Mouse (Mus musculus): ENCODE data around the gene Fbxw20. TPM values are rescaled to one million over a fixed set of nuclear protein-coding genes. Genes with fewer than 3 reads are reported as not detected.
"Not testable (repeated sequence)": the region's sequence is repeated elsewhere in the genome, so short reads cannot be mapped to it uniquely, and the experiment has no call there.

The Fbxw20 gene
- polyA plus RNA-seq (2015; fragmentation: Nextera tagmentation; extraction: Ambion mirVana), result not detected in 2 replicates

DNA sequence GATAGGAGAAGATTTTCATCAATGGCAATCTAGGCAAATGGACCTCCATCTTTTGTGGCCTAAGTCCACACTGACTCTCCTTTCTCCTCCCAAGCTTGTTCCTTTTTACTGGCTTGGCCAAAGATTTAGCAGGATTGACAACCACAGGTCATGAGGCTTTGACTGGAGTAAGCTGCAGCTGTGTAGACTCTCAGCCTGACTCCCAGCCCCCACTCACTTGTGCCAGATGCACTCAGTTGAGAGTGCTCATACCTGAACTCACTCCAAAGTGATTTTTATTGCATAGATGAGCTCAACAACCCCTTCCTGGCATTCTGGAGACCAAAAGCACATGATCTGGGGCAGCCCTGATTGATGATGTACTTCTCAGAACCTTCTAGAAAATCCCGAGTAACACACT lies at the start of gene Fbxw20:
Gene Fbxw20 (minus strand): TSS at position 101 of the 400 bp plus-strand sequence.
- no peak within 1 kb of the TSS for H3K4me2 ChIP-seq
- H3K4me1 ChIP-seq (replicated peaks), result no peaks in the 10 kb centered on the region
- H3K27me3 ChIP-seq, result no peaks in the 10 kb centered on the region
- H3K9ac ChIP-seq, result no peak within 1 kb of the TSS
- no peaks in the 10 kb centered on the region for H3K36me3 ChIP-seq
- no peak for ATAC-seq (ENCODE audit: low FRiP score, low read depth)
- 93% methylated on average over 1 of the region's 1 CpGs for WGBS
- H3K9me3 ChIP-seq, result no peaks in the 10 kb centered on the region
- H3K4me3 ChIP-seq, result no peak within 1 kb of the TSS
- H3K27ac ChIP-seq (replicated peaks), result no peak within 1 kb of the TSS

DNA sequence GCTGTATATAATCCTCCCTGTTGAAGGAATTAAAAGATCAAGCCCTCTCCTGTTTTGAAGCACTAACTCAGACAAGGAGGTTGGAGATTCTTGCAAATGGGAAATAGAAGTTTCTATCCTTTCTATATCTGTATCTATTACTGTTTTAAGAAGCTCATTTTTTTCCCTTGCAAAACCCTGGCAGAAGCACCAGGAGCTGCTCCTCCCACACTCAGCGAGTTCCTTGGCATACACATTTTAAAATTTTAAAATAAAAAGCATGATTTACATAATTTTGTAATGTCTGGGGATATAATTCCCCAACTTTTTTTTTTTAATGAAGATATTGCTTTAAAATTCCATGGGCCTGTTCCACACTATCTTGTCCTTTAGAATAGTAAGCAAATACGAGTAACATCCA lies 28.5 kb upstream of the Fbxw20 start:
- H3K27ac ChIP-seq (replicated peaks), result no peak overlapping the region
- H3K4me3 ChIP-seq, result no peak overlapping the region
- no peaks in the 10 kb centered on the region for H3K36me3 ChIP-seq
- ATAC-seq (ENCODE audit: low FRiP score, low read depth), result no peak
- WGBS, result 80% methylated on average over 2 of the region's 2 CpGs
- no peaks in the 10 kb centered on the region for H3K4me1 ChIP-seq (replicated peaks)
- no peak overlapping the region for H3K4me2 ChIP-seq
- H3K9ac ChIP-seq, result no peak overlapping the region
- H3K9me3 ChIP-seq, result no peaks in the 10 kb centered on the region
- no peaks in the 10 kb centered on the region for H3K27me3 ChIP-seq

DNA sequence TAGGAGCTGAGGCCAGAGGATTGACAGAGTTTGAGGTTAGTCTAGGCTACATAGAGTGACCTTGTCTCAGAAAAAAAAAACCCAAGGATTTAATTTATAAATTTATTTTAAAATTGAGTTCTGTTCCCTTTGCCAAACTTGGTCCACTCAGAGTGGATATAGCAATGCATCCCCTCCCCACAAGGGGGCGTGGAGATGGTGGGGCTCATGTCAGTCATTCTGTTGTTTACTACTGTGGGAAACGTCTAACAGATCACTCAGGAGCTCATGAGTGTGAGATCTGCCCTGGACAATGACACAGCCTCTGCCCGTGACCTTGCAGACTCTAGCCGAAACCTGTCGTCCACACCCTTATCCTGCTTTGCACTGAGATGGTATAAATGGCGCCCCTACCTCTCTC lies 16.1 kb downstream of the Fbxw20 start:
- no peaks in the 10 kb centered on the region for H3K36me3 ChIP-seq
- no peak overlapping the region for H3K4me3 ChIP-seq
- H3K27ac ChIP-seq (replicated peaks), result no peak overlapping the region
- H3K27me3 ChIP-seq, result no peaks in the 10 kb centered on the region
- no peak for ATAC-seq (ENCODE audit: low FRiP score, low read depth)
- no peak overlapping the region for H3K4me2 ChIP-seq
- H3K9me3 ChIP-seq, result no peaks in the 10 kb centered on the region
- no peaks in the 10 kb centered on the region for H3K4me1 ChIP-seq (replicated peaks)
- H3K9ac ChIP-seq, result no peak overlapping the region
- 69% methylated on average over 6 of the region's 6 CpGs for WGBS

DNA sequence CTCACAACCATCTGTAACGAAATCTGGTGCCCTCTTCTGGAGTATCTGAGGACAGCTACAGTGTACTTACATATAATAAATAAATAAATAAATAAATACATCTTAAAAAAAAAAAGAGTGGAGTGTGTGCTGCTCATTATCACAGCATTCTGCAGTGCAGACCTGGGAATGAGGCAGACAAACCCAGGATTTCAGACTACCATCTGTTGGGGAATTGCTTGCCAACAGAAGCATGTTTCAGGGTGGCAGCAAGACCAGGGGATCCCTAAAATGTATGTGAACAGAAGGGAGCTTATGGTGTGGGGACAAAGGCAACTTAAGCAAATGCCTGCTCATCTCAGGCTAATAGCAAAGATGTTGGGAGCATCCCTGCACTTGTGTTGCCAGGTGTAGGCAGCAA lies 33.2 kb downstream of the Fbxw20 start:
- H3K4me3 ChIP-seq; H3K36me3 ChIP-seq; H3K27me3 ChIP-seq; ATAC-seq (ENCODE audit: low FRiP score, low read depth); H3K9ac ChIP-seq; H3K9me3 ChIP-seq; H3K27ac ChIP-seq (replicated peaks); H3K4me1 ChIP-seq (replicated peaks); H3K4me2 ChIP-seq: not testable (repeated sequence)
- 80% methylated on average over 1 of the region's 1 CpGs for WGBS

DNA sequence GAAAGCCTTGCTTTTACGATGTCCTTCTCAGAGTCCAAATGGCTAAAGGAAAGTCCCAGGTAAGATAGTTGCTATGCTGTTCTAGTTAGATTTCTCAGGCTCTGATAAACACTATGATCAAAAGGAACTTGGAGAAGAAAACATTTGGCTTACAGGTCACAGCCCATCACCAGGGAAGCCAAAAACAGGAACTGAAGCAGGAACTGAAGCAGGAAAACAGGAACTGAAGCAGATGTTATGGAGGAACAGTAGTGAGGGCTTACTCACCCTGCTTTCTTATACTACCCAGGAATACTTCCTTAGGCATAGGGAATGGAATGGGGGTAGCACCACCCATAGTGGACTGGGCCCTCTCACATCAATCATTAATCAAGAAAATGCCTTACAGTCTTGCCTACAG lies 34.2 kb downstream of the Fbxw20 start:
- ATAC-seq (ENCODE audit: low FRiP score, low read depth), result no peak
- WGBS, result 89% methylated on average over 1 of the region's 1 CpGs
- Histone ChIP-seq H3K4me2 (no peak overlapping the region), H3K36me3 (no peaks in the 10 kb centered on the region), H3K4me3 (no peak overlapping the region), H3K9ac (no peak overlapping the region), H3K4me1 (replicated peaks) (no peaks in the 10 kb centered on the region), H3K27me3 (no peaks in the 10 kb centered on the region), H3K9me3 (no peaks in the 10 kb centered on the region), H3K27ac (replicated peaks) (no peak overlapping the region)

DNA sequence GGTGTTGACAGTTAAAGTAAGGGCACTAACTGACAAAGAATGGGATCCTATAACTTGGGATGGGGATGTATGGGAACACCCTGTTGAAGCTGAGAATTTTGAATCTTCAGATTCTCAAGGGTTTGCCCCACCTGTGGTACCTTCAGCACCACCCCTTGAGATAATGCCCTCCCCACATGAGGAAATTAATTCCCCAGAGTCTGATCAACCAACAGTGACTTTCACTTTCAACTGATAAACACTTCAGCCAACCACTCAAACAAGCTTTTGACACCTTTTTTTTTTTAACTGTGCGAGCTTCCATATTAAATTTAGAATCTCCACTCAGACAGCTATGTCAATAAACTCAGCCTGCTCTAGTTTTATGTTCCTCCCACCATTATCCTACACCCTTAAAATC lies 35.2 kb downstream of the Fbxw20 start:
- no peak overlapping the region for H3K9ac ChIP-seq
- WGBS, result 89% methylated on average over 1 of the region's 1 CpGs

DNA sequence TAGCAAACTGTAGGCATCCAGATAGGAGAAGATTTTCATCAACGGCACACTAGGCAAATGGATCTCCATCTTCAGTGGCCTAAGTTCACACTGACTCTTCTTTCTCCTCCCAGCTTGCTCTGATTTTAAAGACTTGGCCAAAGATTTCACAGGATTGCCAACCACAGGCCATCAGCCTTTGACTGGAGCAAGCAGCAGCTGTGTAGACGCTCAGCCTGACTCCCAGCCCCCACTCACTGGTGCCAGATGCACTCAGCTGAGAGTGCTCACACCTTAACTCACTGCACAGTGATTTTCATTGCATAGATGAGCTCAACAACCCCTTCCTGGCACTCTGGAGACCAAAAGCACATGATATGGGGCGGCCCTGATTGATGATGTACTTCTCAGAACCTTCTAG lies 38.7 kb downstream of the Fbxw20 start, which contains the start of gene Fbxw13:
Gene Fbxw13 (minus strand): TSS at position 101 of the 400 bp plus-strand sequence.
- H3K4me1 ChIP-seq (replicated peaks); H3K4me3 ChIP-seq; ATAC-seq (ENCODE audit: low FRiP score, low read depth); H3K4me2 ChIP-seq; H3K27ac ChIP-seq (replicated peaks); H3K36me3 ChIP-seq; H3K9me3 ChIP-seq; H3K27me3 ChIP-seq; H3K9ac ChIP-seq: not testable (repeated sequence)
- 84% methylated on average over 3 of the region's 3 CpGs for WGBS

More for the DNA sequence above, 35.2 kb downstream of the Fbxw20 start:
- Histone ChIP-seq H3K4me2 (no peak overlapping the region), H3K9me3 (no peaks in the 10 kb centered on the region), H3K4me1 (replicated peaks) (no peaks in the 10 kb centered on the region), H3K36me3 (no peaks in the 10 kb centered on the region), H3K27me3 (no peaks in the 10 kb centered on the region), H3K27ac (replicated peaks) (no peak overlapping the region), H3K4me3 (no peak overlapping the region)
- no peak for ATAC-seq (ENCODE audit: low FRiP score, low read depth)

DNA sequence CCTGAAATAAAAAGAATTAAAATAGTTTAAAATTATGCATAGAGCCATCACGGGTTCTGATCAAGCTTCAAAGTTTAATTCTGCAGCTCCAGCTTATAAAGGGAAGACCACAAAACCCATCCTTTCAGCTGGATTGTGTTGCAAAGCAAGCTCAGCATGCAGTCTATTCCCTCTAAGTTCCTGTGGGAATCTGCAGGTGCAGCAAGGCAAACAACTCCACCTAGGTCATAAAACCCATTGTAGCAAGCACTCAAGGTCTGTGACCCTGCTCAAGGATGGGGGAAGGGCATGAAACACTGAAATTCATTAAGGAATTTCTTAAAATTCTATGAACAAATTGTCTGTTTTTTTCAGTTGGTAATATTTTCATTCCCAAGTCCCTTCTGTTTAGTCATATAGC lies 57.3 kb downstream of the Fbxw20 start:
- WGBS, result 72% methylated on average over 1 of the region's 1 CpGs
- Histone ChIP-seq H3K27ac (replicated peaks) (no peak overlapping the region), H3K4me1 (replicated peaks) (no peaks in the 10 kb centered on the region), H3K9me3 (peaks cover 4% of the 10 kb centered on the region; the same call in 1 of the 2 replicates), H3K27me3 (no peaks in the 10 kb centered on the region), H3K4me3 (no peak overlapping the region), H3K9ac (no peak overlapping the region), H3K4me2 (no peak overlapping the region), H3K36me3 (no peaks in the 10 kb centered on the region)
- ATAC-seq (ENCODE audit: low FRiP score, low read depth), result no peak

DNA sequence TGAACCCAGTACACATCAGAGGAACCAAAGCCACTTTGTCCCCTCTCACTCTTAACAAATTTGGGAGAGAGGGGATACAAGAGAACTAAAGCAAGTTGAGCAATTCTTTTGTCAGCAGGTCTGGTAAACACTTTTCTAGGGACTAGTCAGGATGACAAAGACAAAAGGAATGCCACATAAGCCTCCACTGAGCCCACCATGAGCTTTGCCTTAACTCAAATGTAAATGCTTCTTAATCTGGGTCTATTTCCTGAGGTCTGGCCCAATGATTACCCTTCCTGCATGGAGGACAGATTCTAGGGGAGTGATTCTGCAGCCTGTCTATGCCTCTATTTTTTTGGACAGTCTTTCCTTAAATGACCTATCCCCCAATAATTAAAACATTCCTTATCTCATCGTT lies 58.3 kb downstream of the Fbxw20 start:
- H3K9me3 ChIP-seq, result peaks cover 4% of the 10 kb centered on the region; the same call in 1 of the 2 replicates

More for the DNA sequence above, 58.3 kb downstream of the Fbxw20 start:
- ATAC-seq (ENCODE audit: low FRiP score, low read depth), result no peak
- no peaks in the 10 kb centered on the region for H3K36me3 ChIP-seq
- H3K4me1 ChIP-seq (replicated peaks), result no peaks in the 10 kb centered on the region
- no peak overlapping the region for H3K9ac ChIP-seq
- H3K27me3 ChIP-seq, result no peaks in the 10 kb centered on the region
- H3K27ac ChIP-seq (replicated peaks), result no peak overlapping the region
- WGBS, result 85% methylated on average over 1 of the region's 1 CpGs
- H3K4me3 ChIP-seq, result no peak overlapping the region
- H3K4me2 ChIP-seq, result no peak overlapping the region

Other genes with a start within 250 kb of the Fbxw20 start
- gene Ucn2, start 248.7 kb downstream of the Fbxw20 start, polyA plus RNA-seq (2015; fragmentation: Nextera tagmentation; extraction: Ambion mirVana), result not detected in 2 replicates
- gene Pfkfb4, start 243.0 kb downstream of the Fbxw20 start, polyA plus RNA-seq (2015; fragmentation: Nextera tagmentation; extraction: Ambion mirVana), result 28.1 and 28.7 TPM in 2 replicates
- 71.6 and 76.3 TPM in 2 replicates for gene Shisa5, start 196.2 kb downstream of the Fbxw20 start, polyA plus RNA-seq (2015; fragmentation: Nextera tagmentation; extraction: Ambion mirVana)
- gene Trex1, start 175.0 kb downstream of the Fbxw20 start, polyA plus RNA-seq (2015; fragmentation: Nextera tagmentation; extraction: Ambion mirVana), result 13.6 and 14.5 TPM in 2 replicates
- 30.5 and 30.9 TPM in 2 replicates for gene Atrip, start 160.6 kb downstream of the Fbxw20 start, polyA plus RNA-seq (2015; fragmentation: Nextera tagmentation; extraction: Ambion mirVana)
- gene Ccdc51, start 152.3 kb downstream of the Fbxw20 start, polyA plus RNA-seq (2015; fragmentation: Nextera tagmentation; extraction: Ambion mirVana), result 12.3 and 13.1 TPM in 2 replicates
- gene Tma7, start 152.2 kb downstream of the Fbxw20 start, polyA plus RNA-seq (2015; fragmentation: Nextera tagmentation; extraction: Ambion mirVana), result 653 and 743 TPM in 2 replicates
- gene Plxnb1, start 139.4 kb downstream of the Fbxw20 start, polyA plus RNA-seq (2015; fragmentation: Nextera tagmentation; extraction: Ambion mirVana), result 19.2 and 19.8 TPM in 2 replicates
- not detected in 2 replicates for gene Fbxw21, start 72.7 kb downstream of the Fbxw20 start, polyA plus RNA-seq (2015; fragmentation: Nextera tagmentation; extraction: Ambion mirVana)
- gene Fbxw13, start 38.8 kb downstream of the Fbxw20 start, polyA plus RNA-seq (2015; fragmentation: Nextera tagmentation; extraction: Ambion mirVana), result not detected in 2 replicates
- not detected in 2 replicates for gene Fbxw14, start 52.9 kb upstream of the Fbxw20 start, polyA plus RNA-seq (2015; fragmentation: Nextera tagmentation; extraction: Ambion mirVana)
- 0.12 TPM in 1 of 2 replicates, not detected in the other for gene Fbxw28, start 104.9 kb upstream of the Fbxw20 start, polyA plus RNA-seq (2015; fragmentation: Nextera tagmentation; extraction: Ambion mirVana)
- not detected in 2 replicates for gene Fbxw22, start 169.5 kb upstream of the Fbxw20 start, polyA plus RNA-seq (2015; fragmentation: Nextera tagmentation; extraction: Ambion mirVana)
- not detected in 2 replicates for gene Fbxw16, start 214.4 kb upstream of the Fbxw20 start, polyA plus RNA-seq (2015; fragmentation: Nextera tagmentation; extraction: Ambion mirVana)